Mouse (Mus musculus) midbrain, embryonic 12.5 days (tissue): ENCODE results near the gene Krtap10-4. TPM values are rescaled to one million over a fixed set of nuclear protein-coding genes. Genes with fewer than 3 reads are reported as not detected.
"Not testable (repeated sequence)": the region's sequence is repeated elsewhere in the genome, so short reads cannot be mapped to it uniquely, and the experiment has no call there.

Experiments
- ATAC-seq: fragments of 200-750 bp; cut with Nextera tagmentation; 2 replicates; pipeline ENCODE4 v1.8.0; 2017; ENCODE audit warnings: low read depth, moderate TSS enrichment, moderate library complexity; ENCODE audit not compliant: low FRiP score
- H3K27ac ChIP-seq: fragments of 300-500 bp; sonication (generic); replicated peaks from 2 replicates; pipeline ENCODE4 v1.5.1; 2016; ENCODE audit warnings: mild to moderate bottlenecking
- H3K27me3 ChIP-seq: fragments of 300-500 bp; sonication (generic); 2 replicates; pipeline ENCODE4 v1.6.1; 2016; ENCODE audit warnings: mild to moderate bottlenecking
- H3K36me3 ChIP-seq: fragments of 300-500 bp; sonication (generic); 2 replicates; pipeline ENCODE4 v1.6.1; 2016
- H3K4me1 ChIP-seq: fragments of 300-500 bp; sonication (generic); 2 replicates; pipeline ENCODE4 v1.6.1; 2016
- H3K4me2 ChIP-seq: fragments of 300-500 bp; sonication (generic); replicated peaks from 2 replicates; pipeline ENCODE4 v1.6.1; 2016; ENCODE audit warnings: mild to moderate bottlenecking, moderate library complexity
- H3K4me3 ChIP-seq: fragments of 300-500 bp; sonication (generic); 2 replicates; pipeline ENCODE4 v1.5.1; 2016; ENCODE audit warnings: mild to moderate bottlenecking
- H3K9ac ChIP-seq: fragments of 300-500 bp; sonication (generic); replicated peaks from 2 replicates; pipeline ENCODE4 v1.6.1; 2016; ENCODE audit warnings: mild to moderate bottlenecking, moderate library complexity
- H3K9me3 ChIP-seq: fragments of 300-500 bp; sonication (generic); 2 replicates; pipeline ENCODE4 v1.6.1; 2016; ENCODE audit warnings: mild to moderate bottlenecking
- WGBS: fragments of 180-500 bp; shearing (Covaris S2); methylation state at CpG from one replicate; pipeline ENCODE4 v1.1.7; 2016; 5-methylcytosine and 5-hydroxymethylcytosine counted together
- polyA plus RNA-seq: library from polyadenylated mRNA; unstranded; fragments of >200 nt; fragmentation: Nextera tagmentation; extraction: Ambion mirVana; gene quantifications from 2 replicates; pipeline ENCODE4 v1.2.1, GENCODE M21; 2016

Gene Krtap10-4
- polyA plus RNA-seq, 1 experiment from 2014 or later: not detected

GRCm38 (mm10) chr10:77783396-77783795 lies 43.5 kb downstream of the Krtap10-4 start:
- H3K9ac ChIP-seq, H3K4me2 ChIP-seq, H3K36me3 ChIP-seq, H3K27ac ChIP-seq, ATAC-seq, H3K4me1 ChIP-seq, H3K4me3 ChIP-seq, H3K9me3 ChIP-seq, H3K27me3 ChIP-seq: not testable (repeated sequence)
- WGBS: 87% methylated on average over 3 of the region's 3 CpGs

GRCm38 (mm10) chr10:77782442-77782841 lies 44.5 kb downstream of the Krtap10-4 start, which contains the start of gene Gm3250:
Gene Gm3250 (minus strand): TSS chr10:77782542.
- not testable (repeated sequence) for H3K36me3 ChIP-seq, ATAC-seq, H3K4me1 ChIP-seq, H3K27me3 ChIP-seq, H3K9ac ChIP-seq, H3K9me3 ChIP-seq, H3K4me2 ChIP-seq, H3K27ac ChIP-seq, H3K4me3 ChIP-seq
- 38% methylated on average over 1 of the region's 1 CpGs for WGBS

- H3K27me3 ChIP-seq, H3K27ac ChIP-seq, H3K36me3 ChIP-seq, H3K4me3 ChIP-seq, H3K9ac ChIP-seq, ATAC-seq, H3K9me3 ChIP-seq, H3K4me2 ChIP-seq, H3K4me1 ChIP-seq: not testable (repeated sequence)
- WGBS: 71% methylated on average over 1 of the region's 1 CpGs
These were observed 50.1 kb downstream of the Krtap10-4 start, which contains the start of gene Gm7138 for GRCm38 (mm10) chr10:77776844-77777243. Gene Gm7138 (minus strand): TSS chr10:77776944.

Other genes with a start within 250 kb of the Krtap10-4 start
- 62.4 and 69.4 TPM in 2 replicates for gene Pttg1ip, start 245.4 kb downstream of the Krtap10-4 start, polyA plus RNA-seq
- 304 and 325 TPM in 2 replicates for gene Sumo3, start 221.0 kb downstream of the Krtap10-4 start, polyA plus RNA-seq
- gene Gm49325, start 220.9 kb downstream of the Krtap10-4 start, polyA plus RNA-seq: 7.7 and 19.3 TPM in 2 replicates
- gene Ube2g2, start 204.8 kb downstream of the Krtap10-4 start, polyA plus RNA-seq: 83.6 and 84.2 TPM in 2 replicates
- gene Tspear, start 140.5 kb downstream of the Krtap10-4 start, polyA plus RNA-seq: 1.2 and 1.4 TPM in 2 replicates
- not detected in 2 replicates for gene Gm19402, start 136.3 kb downstream of the Krtap10-4 start, polyA plus RNA-seq
- not detected in 2 replicates for gene Gm9508, start 129.9 kb downstream of the Krtap10-4 start, polyA plus RNA-seq
- not detected in 2 replicates for gene Gm10272, start 120.5 kb downstream of the Krtap10-4 start, polyA plus RNA-seq
- gene Gm10024, start 115.6 kb downstream of the Krtap10-4 start, polyA plus RNA-seq: not detected in 2 replicates
- not detected in 2 replicates for gene Gm10142, start 111.3 kb downstream of the Krtap10-4 start, polyA plus RNA-seq
- gene Krtap12-1, start 106.5 kb downstream of the Krtap10-4 start, polyA plus RNA-seq: not detected in 2 replicates
- not detected in 2 replicates for gene Gm10100, start 100.6 kb downstream of the Krtap10-4 start, polyA plus RNA-seq
- not detected in 2 replicates for gene Gm18596, start 84.5 kb downstream of the Krtap10-4 start, polyA plus RNA-seq
- gene Gm9736, start 75.7 kb downstream of the Krtap10-4 start, polyA plus RNA-seq: not detected in 2 replicates
- gene Gm3233, start 67.4 kb downstream of the Krtap10-4 start, polyA plus RNA-seq: not detected in 2 replicates
- gene Gm3238, start 55.8 kb downstream of the Krtap10-4 start, polyA plus RNA-seq: not detected in 2 replicates
- not detected in 2 replicates for gene Gm7138, start 50.2 kb downstream of the Krtap10-4 start, polyA plus RNA-seq
- gene Gm3250, start 44.6 kb downstream of the Krtap10-4 start, polyA plus RNA-seq: not detected in 2 replicates
- not detected in 2 replicates for gene Gm7137, start 38.9 kb downstream of the Krtap10-4 start, polyA plus RNA-seq
- gene Gm9639, start 32.0 kb downstream of the Krtap10-4 start, polyA plus RNA-seq: not detected in 2 replicates
- gene Gm19668, start 28.0 kb downstream of the Krtap10-4 start, polyA plus RNA-seq: not detected in 2 replicates
- gene Gm9507, start 15.3 kb downstream of the Krtap10-4 start, polyA plus RNA-seq: not detected in 2 replicates
- gene Gm2696, start 12.4 kb downstream of the Krtap10-4 start, polyA plus RNA-seq: not detected in 2 replicates
- not detected in 2 replicates for gene Krtap10-10, start 8.9 kb upstream of the Krtap10-4 start, polyA plus RNA-seq
- gene Gm36176, start 19.7 kb upstream of the Krtap10-4 start, polyA plus RNA-seq: not detected in 2 replicates
- gene Gm10318, start 25.8 kb upstream of the Krtap10-4 start, polyA plus RNA-seq: not detected in 2 replicates
- gene Gm3285, start 34.9 kb upstream of the Krtap10-4 start, polyA plus RNA-seq: not detected in 2 replicates
- 5.3 and 5.6 TPM in 2 replicates for gene Lrrc3, start 75.4 kb upstream of the Krtap10-4 start, polyA plus RNA-seq
- gene Trpm2, start 143.5 kb upstream of the Krtap10-4 start, polyA plus RNA-seq: 1.2 and 1.5 TPM in 2 replicates
- 32.0 and 32.9 TPM in 2 replicates for gene 1810043G02Rik, start 151.4 kb upstream of the Krtap10-4 start, polyA plus RNA-seq
- gene Pfkl, start 183.0 kb upstream of the Krtap10-4 start, polyA plus RNA-seq: 104 and 116 TPM in 2 replicates
- not detected in 2 replicates for gene Dnmt3l, start 214.9 kb upstream of the Krtap10-4 start, polyA plus RNA-seq
- 0.17 and 0.35 TPM in 2 replicates for gene Aire, start 216.5 kb upstream of the Krtap10-4 start, polyA plus RNA-seq
- gene Icosl, start 242.2 kb upstream of the Krtap10-4 start, polyA plus RNA-seq: 1.2 and 1.4 TPM in 2 replicates